Mouse (Mus musculus): Measurements from ENCODE around the gene Nfib. TPM values are rescaled to one million over a fixed set of nuclear protein-coding genes. Genes with fewer than 3 reads are reported as not detected.

The Nfib gene
- total and polyA plus RNA-seq, 3 experiments = not detected

DNA sequence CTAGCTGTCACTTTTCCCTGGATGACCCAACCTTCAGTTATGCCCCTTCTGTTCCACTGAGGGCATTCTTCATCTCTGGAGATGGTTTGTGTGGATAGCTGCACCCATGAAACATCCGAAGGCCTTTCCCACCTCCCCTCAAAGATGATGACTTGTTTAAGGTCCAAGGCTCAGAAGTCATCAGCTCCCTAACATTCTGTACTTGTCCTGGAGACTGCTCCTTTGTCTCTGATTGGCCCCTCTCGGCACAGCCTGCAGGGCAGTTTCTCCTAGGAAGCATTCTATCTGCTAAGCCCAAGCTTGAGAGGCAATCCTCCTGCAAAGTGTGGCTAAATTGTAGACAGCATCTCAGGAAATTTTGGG lies 165.5 kb downstream of the Nfib start:
- TF ChIP-seq ZMIZ1 (IDR thresholded peaks at IDR 0.05; ENCODE audit: low read depth, low read length) (no peak), HCFC1 (IDR thresholded peaks at IDR 0.05; ENCODE audit: low read depth, low read length) (no peak), TAL1 (IDR thresholded peaks at IDR 0.05; ENCODE audit: low read length) (no peak), USF1 (IDR thresholded peaks at IDR 0.05; ENCODE audit: low read depth, low read length) (no peak), MYB (IDR thresholded peaks at IDR 0.05; ENCODE audit: low read depth, low read length) (no peak), CHD1 (IDR thresholded peaks at IDR 0.05; ENCODE audit: low read depth, low read length) (no peak), CTCF (IDR thresholded peaks at IDR 0.05 in 2 of 3, conservative IDR thresholded peaks at IDR 0.05 in 1 of 3; ENCODE audit: control insufficient read depth in 1 of 3, insufficient read depth in 1 of 3, low read depth in 2 of 3, low read length in 3 of 3, poor library complexity in 1 of 3, severe bottlenecking in 1 of 3) (no peak), TBP (IDR thresholded peaks at IDR 0.05; ENCODE audit: low read depth, low read length) (no peak), POLR2AphosphoS2 (IDR thresholded peaks at IDR 0.05; ENCODE audit: low read length) (no peak)
- DNase-seq (ENCODE audit: low read depth, low spot score) = no peak
- no peak overlapping the region for H3K4me3 ChIP-seq (ENCODE audit: control insufficient read depth in 1 of 2, insufficient read depth in 1 of 2, low read depth in 2 of 2, low read length in 2 of 2)
- H3K36me3 ChIP-seq (ENCODE audit: control insufficient read depth in 1 of 2, insufficient read depth in 2 of 2, low read length in 2 of 2) = no peaks in the 10 kb centered on the region
- H3K27me3 ChIP-seq (ENCODE audit: control insufficient read depth in 1 of 2, insufficient read depth in 2 of 2, low read length in 2 of 2) = no peaks in the 10 kb centered on the region
- H3K4me1 ChIP-seq (ENCODE audit: control insufficient read depth in 1 of 2, insufficient read depth in 2 of 2, low read length in 2 of 2) = no peaks in the 10 kb centered on the region
- H3K9ac ChIP-seq (ENCODE audit: control insufficient read depth, low read depth, low read length, poor library complexity, severe bottlenecking) = no peak overlapping the region
- no peaks in the 10 kb centered on the region for H3K9me3 ChIP-seq (replicated peaks; ENCODE audit: insufficient read depth, low read length)
- H3K79me2 ChIP-seq (ENCODE audit: control insufficient read depth, insufficient read depth, low read length, poor library complexity) = no peaks in the 10 kb centered on the region
- H3K27ac ChIP-seq (ENCODE audit: control insufficient read depth, low read depth, low read length) = no peak overlapping the region

DNA sequence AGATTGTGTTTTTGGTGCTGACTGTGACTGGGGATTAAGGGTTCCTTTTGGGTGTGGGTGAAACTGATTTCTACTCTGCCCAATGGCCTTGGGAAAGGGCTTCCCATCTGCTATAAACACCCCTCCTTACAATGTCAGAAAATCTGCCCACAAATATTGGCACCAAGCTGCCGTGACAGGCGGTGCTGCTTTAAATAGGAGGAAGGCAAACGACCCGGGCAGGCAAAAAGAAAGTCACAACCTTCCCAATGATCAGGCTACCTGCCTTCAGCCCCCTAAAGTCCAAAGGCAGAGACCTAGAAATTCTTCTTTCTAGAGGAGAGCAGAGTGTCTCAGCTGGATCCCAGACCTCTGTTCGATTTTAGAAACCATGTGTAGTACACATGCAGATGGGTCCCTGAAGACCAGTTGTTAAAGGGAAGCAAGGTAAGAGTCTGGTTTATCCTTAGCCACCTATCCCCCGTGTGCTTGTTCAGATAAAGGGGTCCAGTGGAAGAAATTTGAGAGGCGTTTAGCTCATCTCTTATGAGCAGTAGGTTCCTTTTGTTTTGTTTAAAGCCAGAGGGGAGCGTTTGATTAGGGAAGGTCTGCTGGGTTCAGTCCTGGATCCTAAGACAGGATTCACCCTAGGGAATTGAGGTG lies 166.0 kb downstream of the Nfib start:
- no peak for TF ChIP-seq POLR2AphosphoS5 (IDR thresholded peaks at IDR 0.05; ENCODE audit: borderline replicate concordance, low read depth, low read length)
- no peak for TF ChIP-seq ELF1 (IDR thresholded peaks at IDR 0.05; ENCODE audit: low read depth, low read length)
- no peak for TF ChIP-seq POLR2AphosphoS2 (IDR thresholded peaks at IDR 0.05; ENCODE audit: low read length)
- no peak for TF ChIP-seq ZC3H11A (IDR thresholded peaks at IDR 0.05; ENCODE audit: low read depth, low read length)
- no peak for TF ChIP-seq MAX (IDR thresholded peaks at IDR 0.05; ENCODE audit: low read length)
- no peak for DNase-seq (ENCODE audit: low read depth, low spot score)
- Histone ChIP-seq H3K4me1 (ENCODE audit: control insufficient read depth in 1 of 2, insufficient read depth in 2 of 2, low read length in 2 of 2) (no peaks in the 10 kb centered on the region), H3K9ac (ENCODE audit: control insufficient read depth, low read depth, low read length, poor library complexity, severe bottlenecking) (no peak overlapping the region), H3K79me2 (ENCODE audit: control insufficient read depth, insufficient read depth, low read length, poor library complexity) (no peaks in the 10 kb centered on the region), H3K27me3 (ENCODE audit: control insufficient read depth in 1 of 2, insufficient read depth in 2 of 2, low read length in 2 of 2) (no peaks in the 10 kb centered on the region), H3K27ac (ENCODE audit: control insufficient read depth, low read depth, low read length) (no peak overlapping the region), H3K36me3 (ENCODE audit: control insufficient read depth in 1 of 2, insufficient read depth in 2 of 2, low read length in 2 of 2) (no peaks in the 10 kb centered on the region), H3K9me3 (replicated peaks; ENCODE audit: insufficient read depth, low read length) (no peaks in the 10 kb centered on the region), H3K4me3 (ENCODE audit: control insufficient read depth in 1 of 2, insufficient read depth in 1 of 2, low read depth in 2 of 2, low read length in 2 of 2) (no peak overlapping the region)

DNA sequence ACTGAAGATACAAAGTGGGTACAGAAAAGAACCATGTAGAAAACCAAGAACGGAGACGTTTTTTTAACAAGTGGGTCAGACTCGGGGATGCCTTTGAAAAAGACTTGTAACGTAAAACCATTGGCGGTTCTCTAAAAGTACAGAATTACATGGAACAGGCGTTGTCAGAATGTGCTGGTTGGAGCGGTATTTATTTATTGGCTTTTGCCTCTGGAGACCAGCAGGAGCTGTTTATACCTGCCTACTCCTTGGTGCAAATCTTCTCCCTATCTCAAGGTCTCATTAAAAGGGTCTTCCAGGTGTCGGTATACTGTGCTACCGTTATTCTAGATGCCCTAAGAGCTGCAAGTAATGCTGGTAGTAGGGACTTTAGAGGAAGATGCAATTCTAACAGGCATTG lies 166.7 kb downstream of the Nfib start:
- no peaks in the 10 kb centered on the region for H3K4me1 ChIP-seq (ENCODE audit: control insufficient read depth in 1 of 2, insufficient read depth in 2 of 2, low read length in 2 of 2)
- no peaks in the 10 kb centered on the region for H3K36me3 ChIP-seq (ENCODE audit: control insufficient read depth in 1 of 2, insufficient read depth in 2 of 2, low read length in 2 of 2)
- H3K27ac ChIP-seq (ENCODE audit: control insufficient read depth, low read depth, low read length) = no peak overlapping the region
- H3K4me3 ChIP-seq (ENCODE audit: control insufficient read depth in 1 of 2, insufficient read depth in 1 of 2, low read depth in 2 of 2, low read length in 2 of 2) = no peak overlapping the region
- no peaks in the 10 kb centered on the region for H3K9me3 ChIP-seq (replicated peaks; ENCODE audit: insufficient read depth, low read length)
- DNase-seq (ENCODE audit: low read depth, low spot score) = no peak
- H3K79me2 ChIP-seq (ENCODE audit: control insufficient read depth, insufficient read depth, low read length, poor library complexity) = no peaks in the 10 kb centered on the region
- no peaks in the 10 kb centered on the region for H3K27me3 ChIP-seq (ENCODE audit: control insufficient read depth in 1 of 2, insufficient read depth in 2 of 2, low read length in 2 of 2)
- H3K9ac ChIP-seq (ENCODE audit: control insufficient read depth, low read depth, low read length, poor library complexity, severe bottlenecking) = no peak overlapping the region
- no peak for TF ChIP-seq CHD2 (IDR thresholded peaks at IDR 0.05; ENCODE audit: low read length)
